Mouse (Mus musculus) left cerebral cortex, adult 18-20 months (tissue): ENCODE data around the gene Tmtc2. TPM values are rescaled to one million over a fixed set of nuclear protein-coding genes. Genes with fewer than 3 reads are reported as not detected.
A peak's percentile ranks its signal among the peaks of the same experiment; 100 is the strongest.

ENCODE experiments used
- DNase-seq, 2 experiments: peaks; one replicate each; pipeline ENCODE4 v3.0.0; 2021 to 2022; ENCODE audit warnings: low spot score in 2 of 2, mixed read lengths in 1 of 2
- total RNA-seq, 2 experiments: library from RNA; stranded (reverse); gene quantifications; 2 replicates each; pipeline ENCODE4 v1.2.3; 2021

Gene Tmtc2
- total RNA-seq, 2 experiments from 2014 or later = 9.7 to 11.0 TPM

DNA sequence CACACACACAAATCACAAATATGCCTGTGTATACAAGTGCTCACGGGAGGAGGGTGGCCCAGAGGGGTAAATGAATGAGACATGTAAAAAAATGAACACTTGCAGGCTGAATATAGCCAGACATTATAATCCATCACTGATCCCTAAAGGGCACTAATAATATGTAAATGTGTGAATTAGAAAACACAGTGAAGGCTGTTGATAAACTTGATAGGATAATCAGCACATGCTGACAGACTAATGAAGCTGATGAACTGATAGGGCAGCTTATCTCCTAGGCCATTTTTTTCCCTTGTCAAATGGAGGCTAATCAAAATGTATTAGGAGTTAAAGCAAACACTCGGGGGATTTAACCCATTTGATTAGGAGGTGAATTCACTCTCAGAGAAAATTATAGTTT, 255.4 kb downstream of the Tmtc2 start:
- DNase-seq = no peak

DNA sequence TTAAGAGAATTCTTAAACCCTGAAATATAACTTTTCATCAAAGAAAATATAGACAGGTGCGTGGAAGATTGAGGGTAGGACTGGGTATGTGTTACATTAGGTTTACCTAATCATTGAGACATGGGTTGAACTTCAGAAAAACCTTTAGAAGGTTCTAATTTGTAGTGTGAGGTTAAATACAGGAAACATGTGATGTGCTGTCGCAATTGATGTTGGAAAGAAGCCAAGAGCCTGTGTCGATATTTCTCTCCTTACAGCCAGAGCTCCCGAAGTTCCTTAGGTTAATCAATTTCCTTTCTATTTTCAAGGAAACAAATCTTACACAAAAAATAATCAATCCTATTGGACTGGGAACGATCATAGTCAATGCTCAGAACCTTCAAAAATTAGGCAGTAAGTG, 261.3 kb downstream of the Tmtc2 start:
- no peak for DNase-seq

DNA sequence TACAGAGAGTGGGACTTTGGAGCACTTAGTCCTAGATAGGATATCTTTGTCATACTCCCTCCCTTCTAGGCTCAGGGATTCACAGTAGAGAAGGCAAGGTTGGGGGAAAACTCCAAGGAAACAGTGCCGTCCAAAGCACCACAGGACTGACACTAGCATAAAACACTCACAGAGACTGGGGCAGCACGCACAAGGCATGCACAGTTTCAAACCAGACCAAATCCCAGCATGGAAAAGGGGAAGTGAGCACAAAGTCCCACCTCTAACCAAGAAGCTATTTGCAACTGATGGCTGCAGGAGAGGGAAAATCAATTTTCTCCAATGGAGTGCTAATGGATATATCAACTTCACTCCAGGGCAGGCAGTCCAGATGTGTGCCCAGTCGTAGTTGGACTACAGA, 276.7 kb downstream of the Tmtc2 start:
- DNase-seq = no peak

DNA sequence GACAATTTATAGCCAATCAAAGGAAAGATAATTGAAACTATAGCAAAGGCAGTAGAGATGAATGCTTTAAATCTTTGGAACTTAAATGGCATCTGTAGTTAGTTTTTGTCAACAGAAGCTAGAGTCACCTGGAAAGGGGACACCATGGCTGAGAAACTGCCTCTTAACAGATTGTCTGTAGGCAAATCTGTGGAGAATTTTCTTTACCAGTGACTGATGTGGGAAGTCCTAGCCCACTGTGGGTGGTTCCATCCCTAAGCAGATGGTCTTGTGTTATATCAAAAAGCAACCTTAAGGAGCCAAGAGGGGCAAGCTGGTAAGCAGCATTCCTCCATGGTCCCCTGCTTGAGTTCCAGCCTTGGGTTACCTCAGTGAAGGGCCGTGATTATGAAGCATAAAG, 281.3 kb downstream of the Tmtc2 start:
- peak; percentile 13 to 35 for DNase-seq

DNA sequence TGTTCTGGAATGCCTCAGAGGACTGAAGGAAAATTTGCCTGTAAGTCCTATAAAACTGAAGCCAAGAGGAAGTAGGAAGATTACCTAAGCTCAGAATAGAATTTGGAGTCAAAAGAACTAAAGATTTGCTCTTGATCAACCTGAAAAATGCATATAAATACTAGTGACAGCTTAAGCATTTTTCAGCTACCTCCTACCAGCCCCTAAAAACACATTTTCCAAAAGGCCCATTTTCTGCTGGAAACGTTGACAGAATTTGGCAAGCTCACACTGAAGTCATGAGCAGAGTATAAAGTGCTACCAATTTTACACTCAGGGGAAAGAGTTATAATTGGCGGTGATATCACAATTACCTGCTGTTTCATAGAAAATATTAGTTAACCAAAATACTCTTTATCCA, 285.8 kb downstream of the Tmtc2 start:
- no peak for DNase-seq

DNA sequence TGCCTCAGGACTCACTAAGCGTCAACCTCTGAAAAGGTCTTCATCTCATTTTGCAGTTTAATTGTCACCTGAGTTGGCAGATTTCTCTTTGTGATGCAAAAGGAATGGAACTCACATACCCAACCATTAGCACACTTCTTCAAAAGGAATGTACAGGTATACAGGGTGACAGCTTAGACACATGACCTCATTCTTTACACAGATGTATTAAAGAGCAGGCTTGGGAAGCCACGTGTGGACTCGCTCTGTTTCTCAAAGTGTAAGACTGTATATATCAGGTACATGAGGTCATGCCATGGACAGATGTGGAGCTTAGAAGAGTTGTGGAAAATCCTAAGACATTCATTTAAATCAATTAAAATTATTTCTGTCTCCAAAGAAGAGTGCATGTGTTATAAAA, 286.7 kb downstream of the Tmtc2 start:
- no peak for DNase-seq

DNA sequence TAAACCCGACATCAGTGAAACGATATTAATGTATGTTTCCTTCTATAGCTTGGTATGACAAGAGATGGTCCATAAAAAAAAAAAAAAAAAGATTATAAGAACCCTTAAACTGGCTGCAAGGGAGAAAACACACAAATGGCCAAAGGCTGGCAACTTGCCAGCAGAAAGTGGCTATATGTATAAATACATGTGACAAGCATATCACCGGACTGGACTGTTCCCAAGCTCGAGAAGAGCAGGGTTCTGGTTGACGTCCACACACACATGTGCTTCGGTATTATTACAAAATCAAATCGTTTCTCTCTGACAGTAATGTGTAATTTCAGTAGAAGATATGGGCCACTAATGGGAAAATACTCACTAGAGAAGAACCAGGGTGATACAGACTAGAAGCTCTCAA, 287.2 kb downstream of the Tmtc2 start:
- no peak for DNase-seq

DNA sequence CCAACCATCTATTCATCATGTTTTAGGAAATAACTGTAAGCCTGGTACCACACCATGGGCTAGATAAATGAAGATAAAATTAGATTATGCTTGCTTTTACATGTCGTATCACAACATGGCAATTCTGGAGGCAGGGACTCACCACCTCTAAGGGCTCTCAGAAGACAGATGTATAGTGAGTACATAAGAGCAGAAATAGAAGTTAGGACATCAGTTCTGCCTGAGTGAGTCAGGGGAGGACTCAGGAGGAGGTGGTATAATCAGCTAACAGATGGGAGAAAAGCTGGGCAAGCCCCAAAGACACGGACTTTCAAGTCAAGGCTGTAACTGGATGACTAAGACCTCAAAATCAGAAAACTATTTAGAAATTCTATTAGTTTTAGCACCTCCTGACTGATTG, 288.0 kb downstream of the Tmtc2 start:
- DNase-seq = peak; percentile 39 to 50

DNA sequence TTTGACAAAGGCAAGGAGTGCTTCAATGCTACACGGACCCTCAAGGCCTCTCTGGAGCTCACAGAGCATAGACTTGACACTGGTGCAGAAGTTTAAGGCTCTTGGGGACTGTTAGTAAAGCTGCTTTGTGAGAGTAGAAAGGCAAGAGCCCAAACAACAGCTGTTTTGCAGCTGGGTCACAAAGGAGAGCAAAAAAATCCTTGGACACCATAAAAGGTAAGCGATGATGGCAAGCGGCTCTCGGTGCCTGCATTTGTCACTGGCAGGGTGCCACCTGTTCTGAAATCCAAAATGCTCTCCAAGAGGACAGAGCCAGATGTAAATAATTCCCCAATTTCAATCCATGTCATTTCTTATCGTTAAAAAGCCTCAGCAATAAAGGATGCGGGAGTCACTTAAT, 290.1 kb downstream of the Tmtc2 start:
- peak in 1 of 2 experiments; percentile 18 for DNase-seq

DNA sequence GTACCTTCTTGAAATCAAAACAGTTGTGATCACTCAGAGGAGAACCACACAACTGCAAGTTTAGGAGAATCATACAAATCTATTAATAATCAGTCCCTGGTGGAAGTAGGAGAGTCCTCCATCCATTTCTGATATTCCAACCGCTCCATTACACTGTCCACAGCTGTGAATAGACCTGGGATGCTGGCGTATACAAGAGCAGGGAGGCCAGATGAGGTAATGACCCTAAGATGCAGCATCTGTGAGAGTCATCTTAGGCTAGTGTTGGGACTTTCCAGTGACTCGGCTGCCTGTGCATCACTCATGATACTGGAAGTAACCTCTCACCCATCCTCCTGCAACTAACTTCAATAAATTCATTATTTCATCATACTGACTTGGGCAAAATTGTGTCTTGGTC, 293.3 kb downstream of the Tmtc2 start:
- no peak for DNase-seq

DNA sequence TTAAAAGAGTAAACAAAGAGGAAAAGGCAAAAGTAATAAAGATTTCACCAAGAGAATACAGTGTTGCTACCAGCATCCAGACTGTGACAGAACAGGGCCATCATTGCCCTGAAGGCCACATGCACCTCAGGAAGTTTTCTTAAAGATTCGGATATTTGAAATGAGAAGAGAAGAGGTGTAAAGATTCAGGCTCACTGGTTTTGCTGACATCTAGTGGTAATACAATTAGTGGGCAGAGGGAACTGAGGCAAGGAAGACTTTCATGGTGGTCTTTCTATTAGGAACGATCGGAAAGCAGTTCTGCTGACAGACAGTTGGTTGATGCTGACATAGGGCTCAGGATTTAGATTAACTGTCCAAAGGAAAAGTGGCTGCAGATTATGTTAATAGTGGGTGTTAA, 314.2 kb downstream of the Tmtc2 start:
- DNase-seq = no peak

DNA sequence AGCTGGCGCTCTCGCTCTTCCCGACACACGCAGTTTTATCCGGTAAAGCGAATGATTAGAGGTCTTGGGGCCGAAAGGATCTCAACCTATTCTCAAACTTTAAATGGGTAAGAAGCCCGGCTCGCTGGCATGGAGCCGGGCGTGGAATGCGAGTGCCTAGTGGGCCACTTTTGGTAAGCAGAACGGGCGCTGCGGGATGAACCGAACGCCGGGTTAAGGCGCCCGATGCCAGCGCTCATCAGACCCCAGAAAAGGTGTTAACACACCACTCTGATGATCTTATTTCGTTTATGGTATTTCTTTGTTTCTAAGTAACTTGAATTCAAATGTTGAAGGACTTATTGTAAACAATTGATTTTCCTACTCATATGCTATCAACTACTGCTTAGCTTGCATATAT, 336.0 kb downstream of the Tmtc2 start:
- peak; percentile 59 for DNase-seq

DNA sequence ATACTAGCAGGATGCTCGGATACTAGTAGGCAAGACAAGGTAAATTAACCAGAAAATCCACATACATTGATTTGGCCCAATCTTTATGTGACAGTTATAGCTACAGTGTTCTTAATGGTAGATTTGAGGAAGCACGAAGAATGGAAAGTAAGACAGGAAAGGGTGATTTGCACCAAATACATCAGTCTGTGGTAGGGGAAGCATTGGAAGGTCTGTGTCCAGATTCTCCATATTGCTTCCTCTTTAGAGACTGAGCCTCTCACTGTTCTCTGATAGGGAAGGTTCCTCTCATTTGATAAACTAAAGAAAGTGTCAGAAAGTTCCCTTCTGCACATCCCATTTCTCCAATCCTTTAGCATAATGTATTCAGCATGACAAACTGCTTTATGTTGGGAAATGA, 341.4 kb downstream of the Tmtc2 start:
- no peak for DNase-seq

DNA sequence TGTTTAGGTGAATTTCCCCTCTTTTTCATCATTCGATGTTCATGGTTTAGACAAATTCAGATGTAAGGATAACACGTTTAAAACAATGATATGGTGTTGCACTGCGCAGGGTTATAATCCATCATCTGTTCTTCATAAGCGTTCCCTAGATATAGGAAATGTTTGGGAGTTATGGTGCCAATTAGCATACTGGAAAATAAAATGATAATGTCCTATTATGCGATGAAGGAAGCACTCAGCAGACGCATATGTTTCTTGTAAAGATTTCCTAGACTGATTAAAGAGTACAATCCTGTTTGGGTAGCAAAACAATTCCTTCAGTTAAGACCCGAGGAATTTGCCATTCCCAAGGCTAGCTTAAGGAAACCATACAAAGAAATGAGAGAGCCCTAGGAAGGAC, 343.8 kb downstream of the Tmtc2 start:
- DNase-seq = no peak

DNA sequence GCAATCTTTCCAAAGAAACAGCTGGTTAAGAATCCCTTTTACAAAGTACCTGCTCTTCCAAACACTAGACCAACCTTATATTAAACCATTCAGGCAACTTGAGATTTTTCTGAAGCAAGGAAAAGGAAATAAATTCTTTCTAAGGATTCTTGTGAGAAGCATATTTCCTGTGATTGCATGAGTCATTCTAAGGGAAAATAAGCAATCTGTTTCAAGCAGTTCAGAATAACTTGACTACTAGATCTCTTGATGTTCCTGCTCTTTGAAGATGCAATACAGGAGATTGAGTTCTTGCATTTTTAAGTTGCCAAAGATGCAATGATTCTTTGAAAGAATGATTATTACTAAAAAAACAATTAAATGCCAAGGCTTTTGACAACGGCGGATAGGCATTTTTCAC, 345.6 kb downstream of the Tmtc2 start:
- no peak for DNase-seq

DNA sequence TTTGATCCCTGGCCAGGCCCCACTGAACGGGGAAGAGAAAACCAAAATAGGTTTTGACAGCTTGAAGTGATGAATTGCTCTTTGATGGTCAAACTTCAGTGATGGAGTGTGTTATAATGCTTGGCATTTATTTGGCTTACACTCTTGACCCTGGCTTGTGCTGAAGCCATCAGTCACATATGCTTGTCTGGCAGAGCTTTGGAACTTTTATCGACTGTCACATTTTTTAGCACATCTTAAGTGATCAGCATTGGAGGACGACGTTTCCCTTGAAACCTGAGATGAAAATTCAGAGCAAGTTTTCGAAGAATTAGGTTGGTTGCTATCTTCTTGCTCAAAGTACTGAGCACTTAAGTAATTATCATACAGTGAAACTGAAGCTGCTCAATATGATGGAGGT, 346.6 kb downstream of the Tmtc2 start:
- DNase-seq = no peak

DNA sequence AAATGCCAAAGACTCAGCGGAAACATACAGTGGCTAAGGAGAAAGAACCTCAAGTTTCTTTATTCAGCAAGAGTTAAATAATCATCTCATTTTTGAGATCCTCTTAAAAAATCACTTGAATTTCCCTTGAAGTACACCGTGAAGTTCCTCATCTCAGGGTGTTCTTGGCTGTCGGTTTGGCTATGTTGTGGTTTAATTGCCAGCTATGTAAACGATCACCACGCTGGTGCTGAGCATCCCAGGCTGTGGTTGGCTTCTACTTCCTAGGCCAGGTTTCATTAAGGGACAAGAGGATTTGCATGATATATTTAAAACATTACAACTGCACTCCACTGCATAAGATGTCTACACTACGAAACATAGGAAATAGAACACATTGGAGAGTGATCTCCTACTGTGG, 348.5 kb downstream of the Tmtc2 start:
- no peak for DNase-seq

DNA sequence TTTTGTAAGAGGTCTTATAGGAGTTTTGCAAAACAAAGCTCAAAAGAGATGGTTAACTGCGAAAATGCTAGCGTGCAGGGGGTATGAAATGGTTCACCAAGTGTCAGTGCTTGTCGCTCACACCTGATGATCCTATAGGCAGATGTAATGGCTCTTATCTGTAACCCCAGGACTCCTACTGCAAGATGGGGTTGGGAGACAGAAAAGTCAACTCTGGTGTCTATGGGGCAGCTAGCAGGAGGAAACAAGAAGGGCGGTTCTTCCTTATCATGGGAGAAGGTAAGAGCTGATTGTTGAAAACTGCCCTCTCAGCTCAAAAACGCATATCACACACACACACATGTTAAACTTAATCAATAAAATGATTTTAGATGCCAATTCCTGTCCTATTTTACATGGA, 351.3 kb downstream of the Tmtc2 start:
- DNase-seq = no peak

DNA sequence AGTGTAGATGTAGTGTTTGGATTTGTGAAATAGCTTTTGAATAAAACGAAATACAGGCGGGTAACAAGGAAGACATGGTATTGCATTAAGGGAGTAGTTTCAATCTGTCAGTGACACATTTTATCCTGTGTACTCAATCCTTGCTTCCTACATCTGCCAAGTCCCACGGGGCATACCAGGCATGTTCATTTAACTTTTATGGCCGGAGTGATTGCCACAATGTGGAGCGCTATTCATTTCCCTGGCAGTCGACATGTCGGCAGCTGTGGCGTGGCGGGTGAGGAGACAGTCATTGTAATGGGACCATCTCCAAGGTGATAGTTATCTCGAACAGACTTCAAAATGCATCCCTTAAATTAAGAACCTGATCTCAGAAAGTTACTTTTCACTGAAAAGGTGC, 372.8 kb downstream of the Tmtc2 start:
- no peak for DNase-seq

DNA sequence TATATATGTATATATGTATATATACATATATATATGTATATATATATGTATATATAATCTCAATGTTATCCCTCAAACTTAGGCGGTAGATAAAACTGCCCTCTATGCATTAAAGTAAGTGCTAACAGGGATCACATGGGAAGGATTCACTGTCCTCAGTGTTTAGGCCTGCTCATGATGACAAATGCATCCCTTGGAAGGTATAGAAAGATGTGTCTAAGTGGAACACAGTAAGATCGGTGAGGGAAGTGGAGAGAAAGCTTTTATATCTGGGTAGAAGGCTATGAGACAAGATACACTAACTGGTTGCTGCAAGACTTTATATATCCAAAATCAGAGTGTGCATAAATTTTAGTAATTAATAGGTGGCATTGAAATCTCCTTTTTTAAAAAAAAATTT, 373.6 kb downstream of the Tmtc2 start:
- no peak for DNase-seq

DNA sequence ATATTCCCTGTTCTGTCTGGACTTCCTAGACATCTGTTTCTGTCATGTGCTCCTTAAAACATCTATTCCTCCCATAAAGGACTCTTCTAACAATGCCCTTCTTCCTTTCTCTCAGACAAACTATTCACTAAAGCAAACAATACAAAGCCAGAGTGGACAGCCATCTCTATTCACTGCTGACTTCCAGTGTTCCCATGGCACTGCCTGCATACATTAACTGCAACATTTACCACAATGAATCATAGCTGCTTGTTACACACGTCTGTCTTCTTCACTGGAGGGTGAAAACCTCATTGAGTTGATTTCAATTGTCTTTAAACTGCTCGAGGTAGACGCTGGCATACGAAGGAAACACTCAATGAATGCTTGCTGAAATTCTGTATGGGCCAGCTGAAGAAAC, 374.2 kb downstream of the Tmtc2 start:
- no peak for DNase-seq

DNA sequence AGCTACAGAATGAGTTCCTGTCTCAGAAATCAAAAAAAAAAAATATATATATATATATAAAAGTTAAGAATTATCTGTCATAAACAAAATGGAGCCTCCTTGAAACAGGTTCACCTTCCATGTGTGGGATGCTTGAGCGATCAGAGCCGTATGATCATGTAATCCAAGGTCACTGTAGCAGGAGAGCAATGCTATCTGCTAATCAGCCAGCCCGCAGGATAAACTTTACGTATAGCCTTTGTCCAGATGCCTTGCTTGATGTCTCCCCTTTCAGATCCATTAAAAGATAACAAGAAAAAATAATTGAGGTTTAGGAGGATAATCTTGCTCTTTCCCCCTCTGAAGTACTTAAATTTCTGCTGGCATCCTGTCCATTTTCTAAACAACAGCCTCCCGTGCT, 374.7 kb downstream of the Tmtc2 start:
- DNase-seq = no peak

DNA sequence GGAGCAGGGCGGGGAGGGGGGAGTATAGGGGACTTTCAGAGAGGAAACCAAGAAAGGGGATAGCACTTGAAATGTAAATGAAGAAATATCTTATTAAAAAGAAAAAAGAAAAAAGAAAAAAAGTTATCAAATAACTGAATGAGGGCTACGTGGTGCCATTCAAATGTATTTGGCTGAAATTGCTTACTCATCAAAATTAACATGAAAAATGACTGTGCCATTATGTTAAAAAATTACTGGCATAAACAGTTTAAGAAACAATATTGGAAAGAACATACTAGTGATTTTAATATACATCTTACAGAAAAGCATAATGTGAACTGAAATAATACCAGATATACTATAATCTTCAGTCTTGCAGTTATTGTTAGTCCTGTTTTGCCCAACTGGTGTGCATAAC, 378.9 kb downstream of the Tmtc2 start:
- no peak for DNase-seq

DNA sequence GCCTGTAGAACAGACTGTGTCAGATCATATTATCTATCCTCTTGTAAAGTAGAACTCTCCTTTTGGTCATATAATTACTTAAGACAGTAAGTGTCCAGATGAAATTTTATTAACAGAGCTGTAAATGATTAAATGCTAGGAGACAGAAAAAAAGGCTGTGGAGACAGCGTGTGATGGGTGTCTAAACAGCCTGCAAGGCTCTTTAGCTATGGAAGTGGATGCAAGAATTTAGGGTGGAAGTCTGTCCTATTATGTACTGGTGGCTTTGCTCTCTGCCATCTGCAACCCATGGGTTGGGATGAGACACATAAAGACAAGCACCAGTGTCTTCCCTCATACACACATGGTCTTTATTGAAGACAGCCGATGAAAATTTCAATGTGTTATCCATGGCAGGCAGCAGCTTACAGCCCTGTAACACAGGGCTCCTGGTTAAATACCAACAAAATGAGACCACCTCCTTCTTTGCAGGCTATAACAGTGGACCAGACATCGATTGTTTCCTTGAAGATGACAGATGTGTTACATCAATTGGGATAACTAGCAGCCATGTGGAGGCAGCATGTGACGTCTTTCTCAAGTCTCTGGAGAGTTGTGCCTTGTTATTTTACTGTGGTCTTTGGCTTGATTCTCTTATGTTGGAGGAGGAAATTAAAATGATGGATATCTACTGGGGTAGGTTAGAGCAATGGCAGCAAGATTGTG, 380.3 kb downstream of the Tmtc2 start:
- DNase-seq = no peak
